Mouse (Mus musculus): ENCODE data around the gene Pitpnc1.

Pitpnc1 gene

GRCm38 (mm10) chr11:107408886-107409285, 61.6 kb downstream of the Pitpnc1 start:
- DNase-seq (ENCODE audit: low spot score in 2 of 2) = no peak

- DNase-seq (ENCODE audit: low spot score in 2 of 2) = no peak
These were observed 62.8 kb downstream of the Pitpnc1 start for GRCm38 (mm10) chr11:107407698-107408097.

- DNase-seq (ENCODE audit: low spot score in 2 of 2) = no peak
These were observed 64.7 kb downstream of the Pitpnc1 start for GRCm38 (mm10) chr11:107405606-107406333.

GRCm38 (mm10) chr11:107403309-107403708, 67.2 kb downstream of the Pitpnc1 start:
- DNase-seq (ENCODE audit: low spot score in 2 of 2) = no peak

- DNase-seq (ENCODE audit: low spot score in 2 of 2) = no peak
These were observed 68.5 kb downstream of the Pitpnc1 start for GRCm38 (mm10) chr11:107401839-107402590.

- no peak for DNase-seq (ENCODE audit: low spot score in 2 of 2)
These were observed 69.7 kb downstream of the Pitpnc1 start for GRCm38 (mm10) chr11:107400826-107401225.

- no peak for DNase-seq (ENCODE audit: low spot score in 2 of 2)
These were observed 70.5 kb downstream of the Pitpnc1 start for GRCm38 (mm10) chr11:107400005-107400404.

GRCm38 (mm10) chr11:107397326-107397998, 73.0 kb downstream of the Pitpnc1 start:
- DNase-seq (ENCODE audit: low spot score in 2 of 2) = peak; percentile 23 to 33

GRCm38 (mm10) chr11:107394245-107394644, 76.3 kb downstream of the Pitpnc1 start:
- no peak for DNase-seq (ENCODE audit: low spot score in 2 of 2)

GRCm38 (mm10) chr11:107393828-107394165, 76.7 kb downstream of the Pitpnc1 start:
- no peak for DNase-seq (ENCODE audit: low spot score in 2 of 2)

GRCm38 (mm10) chr11:107393154-107393827, 77.2 kb downstream of the Pitpnc1 start:
- peak in 1 of 2 experiments; percentile 29 for DNase-seq (ENCODE audit: low spot score in 2 of 2)

- no peak for DNase-seq (ENCODE audit: low spot score in 2 of 2)
These were observed 80.0 kb downstream of the Pitpnc1 start for GRCm38 (mm10) chr11:107390540-107390939.

GRCm38 (mm10) chr11:107390001-107390400, 80.5 kb downstream of the Pitpnc1 start:
- DNase-seq (ENCODE audit: low spot score in 2 of 2) = no peak

- no peak for DNase-seq (ENCODE audit: low spot score in 2 of 2)
These were observed 84.0 kb downstream of the Pitpnc1 start for GRCm38 (mm10) chr11:107386481-107386880.

- DNase-seq (ENCODE audit: low spot score in 2 of 2) = peak; percentile 53 to 74
These were observed 85.2 kb downstream of the Pitpnc1 start for GRCm38 (mm10) chr11:107385306-107385705.

GRCm38 (mm10) chr11:107383985-107384384, 86.5 kb downstream of the Pitpnc1 start:
- DNase-seq (ENCODE audit: low spot score in 2 of 2) = no peak

GRCm38 (mm10) chr11:107379965-107380364, 90.5 kb downstream of the Pitpnc1 start:
- DNase-seq (ENCODE audit: low spot score in 2 of 2) = no peak

- no peak for DNase-seq (ENCODE audit: low spot score in 2 of 2)
These were observed 91.2 kb downstream of the Pitpnc1 start for GRCm38 (mm10) chr11:107379089-107379845.

GRCm38 (mm10) chr11:107377326-107377725, 93.2 kb downstream of the Pitpnc1 start:
- DNase-seq (ENCODE audit: low spot score in 2 of 2) = no peak

- DNase-seq (ENCODE audit: low spot score in 2 of 2) = no peak
These were observed 94.2 kb downstream of the Pitpnc1 start for GRCm38 (mm10) chr11:107376272-107376671.

GRCm38 (mm10) chr11:107375816-107376215, 94.7 kb downstream of the Pitpnc1 start:
- DNase-seq (ENCODE audit: low spot score in 2 of 2) = no peak

Data from spleen, postnatal 14 days (tissue).